Mouse (Mus musculus) right cerebral cortex, postnatal 25 days (tissue): Measurements from ENCODE around the gene Trp53bp2.

Source experiments
- DNase-seq: peaks from one replicate; pipeline ENCODE4 v3.0.0; 2022

Gene Trp53bp2

DNA sequence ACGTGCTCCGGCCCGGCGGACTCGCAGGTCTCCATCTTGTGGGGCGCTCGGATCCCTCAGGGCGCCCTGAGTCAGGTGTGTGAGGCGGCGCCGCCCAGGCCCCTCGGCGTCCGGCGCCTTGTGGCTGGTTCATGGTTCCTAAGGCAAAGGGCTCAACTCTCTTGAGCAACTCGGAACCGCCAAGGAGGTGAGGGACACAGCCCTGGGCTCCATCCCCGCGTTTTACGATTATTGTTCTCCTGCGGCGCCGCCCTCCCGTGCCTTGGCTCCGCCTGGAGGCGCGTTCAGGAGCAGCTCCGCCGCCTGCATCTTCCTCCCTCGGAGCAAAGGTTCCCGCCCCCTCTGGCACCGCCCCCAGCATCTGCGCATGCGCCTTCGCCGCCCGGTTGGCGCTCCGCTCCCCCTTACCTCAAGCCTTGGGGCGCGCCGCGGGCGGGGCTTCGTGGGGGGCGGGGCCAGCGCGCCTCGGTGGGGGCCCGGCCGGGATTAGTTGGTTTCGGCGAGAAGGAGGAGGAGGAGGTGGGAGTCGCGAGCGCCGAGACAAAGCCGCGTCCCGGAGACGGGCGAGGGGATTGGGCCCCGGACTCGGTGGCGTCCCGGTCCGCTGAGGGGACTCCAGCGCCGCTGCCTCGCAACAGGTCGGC is at the start of gene Trp53bp2:
TSS of gene Trp53bp2 (plus strand) at position 489 of the 644 bp plus-strand sequence.
- peak; percentile 99 for DNase-seq

DNA sequence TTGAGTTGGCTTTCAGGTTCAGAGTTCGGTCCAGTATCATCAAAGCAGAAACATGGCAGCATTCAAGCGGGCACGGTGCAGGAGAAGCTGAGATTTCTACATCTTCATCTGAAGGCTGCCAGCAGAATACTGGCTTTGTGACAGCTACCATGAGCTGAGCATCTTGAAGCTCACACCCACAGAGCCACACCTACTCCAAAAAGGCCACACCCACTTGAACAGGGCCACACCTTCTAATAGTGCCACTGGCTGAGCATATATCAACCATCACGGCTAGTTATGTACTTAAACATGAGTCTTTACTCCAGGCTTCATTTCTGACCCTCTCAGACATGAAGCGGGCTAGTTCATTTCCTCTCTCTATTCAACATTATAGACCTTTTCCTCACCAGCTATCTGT is 46.3 kb upstream of the Trp53bp2 start:
- no peak for DNase-seq

DNA sequence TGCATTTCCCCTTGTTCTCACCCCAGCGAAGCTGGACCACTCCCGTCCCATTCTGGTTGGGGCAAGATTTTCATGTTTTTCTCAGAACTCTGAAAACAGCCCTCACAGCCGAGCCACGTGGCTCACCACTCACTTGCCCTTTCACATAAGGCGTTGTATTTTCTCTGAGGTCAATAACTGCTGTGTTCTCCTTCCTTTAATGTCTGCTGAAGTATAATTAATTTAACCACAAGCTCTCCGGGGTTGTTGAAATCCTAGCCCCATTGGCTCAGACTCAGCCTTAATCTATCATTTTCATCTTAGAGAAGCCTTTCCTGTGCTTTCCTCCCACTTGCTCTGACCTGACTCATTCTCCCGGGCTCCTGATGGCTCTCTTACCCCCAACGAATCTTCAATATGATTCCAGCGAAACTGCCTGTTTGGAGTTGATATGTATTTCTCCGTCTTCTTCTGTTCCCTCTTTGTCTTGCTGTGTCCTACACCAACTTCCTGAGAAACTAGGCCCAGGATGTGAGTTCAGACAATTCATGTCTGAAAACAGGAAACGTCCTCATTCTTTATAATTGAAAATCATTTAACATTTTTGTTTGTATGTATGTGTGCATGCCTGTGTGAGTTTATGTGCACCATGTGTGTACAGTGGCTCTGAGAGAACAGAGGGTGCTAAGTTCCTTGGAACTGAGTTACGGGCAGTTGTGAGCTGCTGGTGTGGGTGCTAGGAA is 45.1 kb upstream of the Trp53bp2 start:
- DNase-seq, result no peak

DNA sequence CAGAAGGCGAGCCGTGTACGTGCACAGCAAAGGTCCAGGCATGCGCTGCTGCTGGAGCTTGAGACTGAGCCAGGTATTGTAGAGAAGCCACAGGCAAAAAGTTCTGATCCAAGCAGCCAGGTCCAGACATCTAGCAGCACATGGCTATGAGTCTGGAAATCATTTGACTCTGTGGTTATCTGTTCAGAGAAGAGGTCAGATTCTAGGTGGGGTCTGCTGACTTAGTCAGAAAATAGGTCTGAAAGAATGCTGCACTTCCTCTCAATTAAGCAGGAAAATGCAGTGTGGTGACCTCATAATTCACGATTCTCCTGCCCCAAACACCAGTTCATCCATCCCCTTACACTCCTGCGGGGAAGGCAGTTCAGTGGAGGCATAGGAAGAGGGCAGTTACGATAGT is 40.7 kb upstream of the Trp53bp2 start:
- no peak for DNase-seq

DNA sequence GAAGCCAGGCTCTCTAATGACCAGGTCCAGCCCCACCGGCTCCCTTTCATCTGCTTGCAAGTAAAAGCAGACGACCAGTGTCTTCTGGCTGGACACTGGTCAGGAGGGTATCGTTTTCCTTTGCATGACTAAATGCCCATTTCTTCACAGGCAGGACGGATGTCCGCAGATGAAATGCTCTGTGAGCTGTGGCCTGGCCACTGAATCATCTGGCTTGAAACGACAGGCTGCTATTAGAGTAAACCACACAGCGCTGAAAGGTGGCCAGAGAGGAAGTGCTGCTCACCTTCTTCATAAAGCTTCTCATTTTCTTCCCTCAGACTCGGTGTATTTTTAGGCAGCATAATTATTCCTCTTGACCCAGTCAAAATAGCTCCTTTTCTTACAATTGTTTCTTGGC is 40.2 kb upstream of the Trp53bp2 start:
- no peak for DNase-seq

DNA sequence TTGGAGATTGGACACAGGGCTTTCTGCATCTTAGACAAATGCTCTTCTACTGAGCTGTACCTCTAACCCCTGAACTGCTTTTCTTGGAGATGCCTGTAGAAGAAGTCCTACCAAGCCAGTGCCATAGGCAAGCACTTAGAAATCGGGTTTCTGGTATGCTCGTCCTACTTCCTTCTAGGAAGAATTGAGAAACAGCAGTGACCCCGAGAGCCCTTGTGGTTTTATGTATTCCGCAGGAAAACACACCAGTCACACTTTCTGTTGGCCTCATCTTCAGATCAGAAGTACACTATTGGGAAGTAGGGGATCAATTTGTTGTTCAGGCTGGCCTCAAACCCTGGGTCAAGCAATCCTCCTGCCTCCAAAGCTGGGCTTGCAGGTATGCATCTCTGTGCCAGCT is 39.5 kb upstream of the Trp53bp2 start:
- no peak for DNase-seq

DNA sequence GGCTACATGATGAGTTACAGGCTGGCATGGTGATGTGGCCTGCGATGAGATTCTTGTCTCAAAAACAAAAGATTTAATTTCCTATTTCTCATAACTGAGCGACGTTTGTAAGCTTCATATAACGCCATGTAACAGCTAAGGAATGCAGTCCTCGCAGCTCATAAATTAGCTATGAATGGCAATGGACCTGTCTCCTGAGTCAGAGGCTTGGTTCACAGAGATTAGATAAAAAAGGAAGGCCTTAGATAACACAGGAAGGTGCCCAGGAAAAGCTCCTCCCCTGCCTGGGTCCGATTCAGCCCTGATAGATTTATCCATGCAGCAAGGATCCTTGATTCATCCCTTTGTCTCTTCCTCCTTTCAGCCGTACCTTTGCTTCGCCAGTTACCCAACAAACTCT is 37.1 kb upstream of the Trp53bp2 start:
- DNase-seq, result no peak

DNA sequence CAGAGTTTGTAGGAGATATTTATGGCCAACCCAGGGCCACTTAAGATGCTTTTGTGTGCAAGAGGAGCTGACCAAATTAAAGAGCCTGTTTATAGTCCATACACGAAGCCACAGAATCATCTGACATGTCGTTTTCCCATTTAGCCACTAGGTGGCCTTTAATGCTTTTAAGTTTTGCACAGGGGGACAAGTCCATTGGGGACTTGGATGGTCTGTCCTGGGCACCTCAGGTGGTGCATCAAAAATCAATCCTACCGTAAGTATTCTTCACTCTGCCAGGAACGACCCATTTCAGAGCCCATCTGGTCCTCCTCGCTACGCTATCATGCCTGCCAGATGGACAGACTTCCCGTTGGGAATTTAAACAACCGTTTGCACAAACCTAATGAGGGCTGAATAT is 32.8 kb upstream of the Trp53bp2 start:
- no peak for DNase-seq

DNA sequence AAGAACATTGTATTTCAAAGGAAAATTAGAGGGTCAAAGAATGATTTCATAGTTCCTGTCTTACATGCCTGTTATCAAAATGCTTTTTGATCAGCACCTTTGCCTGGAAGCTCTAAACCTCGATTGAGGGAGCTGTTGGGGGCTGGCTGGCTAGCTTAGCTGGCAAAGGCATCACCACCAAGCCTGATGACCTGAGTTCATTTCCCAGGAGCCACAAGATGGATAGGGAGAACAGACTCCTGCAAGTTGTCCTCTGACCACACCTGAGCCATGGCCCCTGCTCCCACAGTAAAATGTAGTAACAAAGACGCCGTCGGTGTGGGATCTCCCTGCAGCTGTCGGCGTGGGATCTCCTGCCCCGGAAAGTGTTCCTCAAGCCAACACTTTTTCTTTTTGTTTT is 32.1 kb upstream of the Trp53bp2 start:
- DNase-seq, result no peak

DNA sequence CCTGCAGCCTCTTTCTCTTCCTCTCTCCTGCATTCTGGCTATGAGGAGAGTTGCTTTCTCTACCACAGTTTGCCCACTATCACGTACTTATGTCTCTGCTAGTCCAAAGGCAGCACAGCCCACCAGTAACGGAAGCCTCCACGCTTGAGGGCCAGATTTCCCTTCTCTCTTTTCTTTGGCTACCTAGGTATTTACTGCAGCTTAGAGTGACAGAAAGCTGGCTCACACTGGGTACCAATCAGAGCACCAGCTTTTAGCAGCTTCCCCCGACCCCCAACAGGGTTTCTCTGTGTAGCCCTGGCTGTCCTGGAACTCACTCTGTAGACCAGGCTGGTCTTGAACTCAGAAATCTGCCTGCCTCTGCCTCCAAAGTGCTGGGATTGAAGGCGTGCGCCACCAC is 31.5 kb upstream of the Trp53bp2 start:
- no peak for DNase-seq

DNA sequence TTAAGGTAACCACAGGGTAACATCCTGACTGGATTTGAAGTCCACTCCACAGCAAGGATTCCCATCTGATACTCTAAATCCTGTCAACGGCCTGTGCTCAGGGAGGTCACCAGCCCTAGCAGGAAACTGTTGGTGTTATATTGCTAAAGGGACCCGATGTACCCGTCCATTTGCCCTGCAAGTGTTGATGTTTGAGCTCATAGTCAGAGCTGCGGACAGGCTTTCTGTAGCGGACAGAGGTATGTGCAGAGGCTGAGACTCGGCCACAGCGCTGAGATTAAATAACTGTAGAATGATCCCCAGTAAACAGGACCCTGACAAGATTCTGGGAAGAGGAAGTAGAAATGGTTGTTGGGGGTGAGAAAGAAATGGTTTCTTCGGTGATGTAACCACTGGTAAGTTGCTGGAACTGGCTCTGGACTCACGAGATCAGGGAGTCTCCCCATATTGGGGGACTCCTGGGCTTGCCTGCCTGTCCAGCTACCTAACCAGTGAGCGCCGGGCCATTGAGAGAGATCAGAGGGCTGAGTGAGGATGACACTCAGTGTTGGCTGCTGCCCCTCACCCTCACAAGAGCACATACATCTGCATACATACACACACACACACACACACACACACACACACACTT is 30.7 kb upstream of the Trp53bp2 start:
- no peak for DNase-seq

DNA sequence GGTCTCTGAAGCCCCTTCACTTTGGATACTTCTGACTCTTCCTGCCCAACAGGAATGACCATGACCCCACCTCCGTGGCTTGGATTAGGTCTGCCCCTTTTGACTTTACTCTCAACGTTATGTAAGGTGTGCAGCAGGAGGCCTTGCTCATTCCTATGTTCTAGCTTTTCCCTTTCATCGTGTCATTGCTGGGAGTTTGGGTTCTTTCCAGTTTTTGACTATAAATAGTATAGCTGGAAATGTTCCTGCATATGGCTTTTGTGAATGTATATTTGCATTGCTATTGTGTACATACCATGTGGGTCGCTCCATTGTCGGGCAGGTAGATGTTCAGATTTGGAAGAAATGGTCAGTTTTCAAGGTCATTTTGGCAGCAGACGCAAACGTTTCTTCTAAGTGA is 30.1 kb upstream of the Trp53bp2 start:
- DNase-seq, result no peak

DNA sequence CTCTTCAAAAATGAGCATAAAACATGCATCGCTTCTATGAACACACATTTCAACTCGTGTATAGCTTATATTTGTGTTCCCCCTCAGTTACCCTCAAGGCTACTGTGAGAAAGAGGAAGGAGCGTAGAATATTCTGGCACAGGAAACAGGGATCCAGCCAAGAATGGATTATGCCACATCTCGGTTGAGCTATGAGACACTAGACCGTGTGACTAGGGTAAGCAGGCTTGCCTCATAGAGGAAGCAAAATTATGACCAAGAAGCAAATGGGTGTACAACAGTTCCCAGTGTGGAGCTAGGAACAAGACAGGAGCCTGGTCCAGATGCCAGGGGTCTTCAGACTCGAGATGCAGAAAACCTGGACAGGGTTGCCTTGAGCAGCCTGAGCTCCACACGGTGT is 28.3 kb upstream of the Trp53bp2 start:
- DNase-seq, result no peak

DNA sequence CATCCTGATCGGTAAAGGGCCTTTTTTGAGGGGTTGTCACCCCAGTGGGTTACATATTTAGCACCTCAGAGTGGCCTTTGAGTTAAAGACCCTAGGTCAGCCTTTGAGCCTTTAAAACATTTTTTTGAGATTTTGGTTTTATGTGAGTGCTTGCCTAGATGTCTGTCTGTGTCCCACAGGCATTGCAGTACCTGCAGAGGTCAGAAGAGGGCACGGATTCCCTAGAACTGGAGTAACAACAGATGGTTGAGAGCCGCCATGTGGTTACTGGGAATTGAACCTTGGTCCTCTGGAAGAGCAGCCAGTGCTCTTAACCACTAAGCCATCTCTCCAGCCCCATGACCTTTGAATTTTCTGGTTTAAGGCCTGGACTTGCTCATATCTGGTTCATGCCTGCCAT is 27.6 kb upstream of the Trp53bp2 start:
- DNase-seq, result no peak

DNA sequence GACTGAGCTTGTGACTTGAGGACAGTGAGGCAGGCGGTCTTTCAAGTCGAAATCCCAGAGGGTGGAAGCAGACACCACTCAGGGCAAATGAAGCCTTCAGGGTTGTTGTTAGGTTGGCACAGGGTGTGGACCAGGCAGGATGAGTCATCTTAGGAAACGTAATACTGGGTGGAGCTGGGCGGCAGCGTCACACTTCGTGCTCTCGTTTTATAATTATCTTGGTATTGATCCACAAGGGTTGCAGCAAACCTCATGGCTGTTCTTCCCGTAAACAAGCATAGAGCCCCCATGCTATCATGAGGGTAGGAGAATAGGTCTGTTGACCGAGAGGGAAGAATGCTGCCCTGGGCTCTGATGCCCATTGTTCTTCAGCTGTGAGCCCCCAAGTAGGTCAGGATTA is 25.9 kb upstream of the Trp53bp2 start:
- DNase-seq, result no peak

DNA sequence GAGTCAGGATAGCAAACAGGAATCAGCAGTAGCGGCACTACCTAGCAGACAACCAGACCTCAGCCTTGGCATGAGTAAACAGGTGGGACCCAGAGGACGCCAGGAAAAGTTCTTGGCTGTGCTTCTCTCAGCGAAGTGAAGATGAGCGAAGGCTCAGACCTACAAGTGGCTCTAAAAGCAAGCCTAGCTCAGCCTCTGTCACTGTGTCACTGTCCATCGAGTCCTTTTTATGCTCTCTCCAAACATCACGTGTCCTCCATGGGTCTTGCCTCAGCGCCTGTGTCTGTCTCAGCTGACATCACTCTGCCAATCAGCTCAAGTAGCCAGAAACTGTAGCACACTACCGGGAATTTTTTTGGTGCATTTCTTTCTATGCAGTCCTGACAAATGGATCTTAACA is 22.5 kb upstream of the Trp53bp2 start:
- DNase-seq, result no peak

DNA sequence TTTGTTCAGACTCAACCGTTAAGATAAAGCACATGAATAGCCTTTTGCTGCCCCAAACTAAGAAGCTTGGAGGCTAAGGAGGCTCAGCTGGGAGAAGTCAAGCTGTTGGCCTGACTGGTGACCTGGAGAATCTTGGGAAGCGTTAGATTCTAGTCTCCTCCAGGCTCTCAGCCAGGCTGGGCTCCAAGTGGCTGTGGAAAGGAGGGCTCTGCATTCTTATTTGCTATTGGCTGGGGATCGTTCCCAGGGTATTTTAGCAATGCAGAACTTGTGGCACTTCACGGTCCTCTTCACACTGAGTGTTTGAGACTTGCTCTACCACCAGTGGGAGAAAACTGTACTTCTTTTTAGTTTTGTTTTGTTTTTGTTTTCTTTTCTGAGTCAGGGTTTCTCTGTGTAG is 20.2 kb upstream of the Trp53bp2 start:
- DNase-seq, result no peak

DNA sequence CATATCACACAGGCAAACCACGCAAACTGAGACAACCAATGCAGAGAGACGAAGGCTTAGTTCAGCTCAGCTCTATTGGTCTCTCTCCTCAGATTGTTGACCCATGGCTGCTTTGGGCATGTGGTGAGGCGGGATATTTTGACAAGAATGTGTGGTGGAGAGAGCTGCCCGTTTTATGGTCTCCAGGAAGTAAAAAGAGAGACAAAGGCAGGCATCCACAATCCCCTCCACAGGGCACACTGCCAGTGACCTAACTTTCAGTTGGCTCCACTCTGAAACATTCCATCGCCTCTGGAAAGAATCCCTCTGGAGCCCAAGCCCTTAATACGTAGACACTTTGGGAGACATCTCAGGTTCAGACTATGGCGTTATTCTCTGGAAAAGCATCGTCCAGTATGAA is 10.8 kb upstream of the Trp53bp2 start:
- DNase-seq, result no peak

DNA sequence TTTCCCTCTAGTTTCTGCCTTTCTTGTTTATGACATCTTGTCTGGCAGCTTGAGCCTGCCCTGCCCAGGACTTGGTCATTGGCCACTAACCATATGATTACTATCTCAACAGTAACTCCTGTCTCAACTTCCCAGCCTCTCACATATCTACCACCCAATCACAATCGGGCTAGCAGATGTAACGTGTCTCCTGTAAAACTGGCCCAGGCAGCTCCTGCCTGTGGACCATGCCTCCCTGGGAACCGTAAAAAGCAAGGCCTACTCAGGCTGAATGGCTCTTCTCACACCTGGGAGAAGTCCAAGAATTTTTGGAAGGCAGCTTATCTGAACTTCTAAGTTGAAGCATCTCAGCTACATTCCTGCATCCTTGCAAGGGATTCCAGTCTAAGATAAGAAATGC is 10.2 kb upstream of the Trp53bp2 start:
- no peak for DNase-seq

DNA sequence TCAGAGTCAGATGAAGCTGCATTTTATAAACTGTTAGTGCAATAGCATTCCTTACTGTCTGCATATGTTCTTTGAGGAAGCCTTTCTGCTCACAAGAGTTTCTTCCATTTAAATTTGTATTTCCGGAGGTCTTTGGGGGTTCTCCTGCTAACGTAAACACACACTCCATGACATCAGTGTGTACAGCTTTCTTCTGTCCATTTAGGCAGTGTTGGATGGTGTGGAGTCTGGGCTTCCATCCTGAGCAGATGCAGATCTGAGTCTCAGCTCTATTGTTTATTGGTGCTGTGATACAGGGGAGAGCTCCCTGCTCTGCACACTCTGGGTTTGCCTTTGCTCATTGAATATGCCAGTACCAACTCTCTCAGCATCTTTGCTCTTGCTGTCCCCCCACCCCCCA is 9.8 kb upstream of the Trp53bp2 start:
- no peak for DNase-seq

DNA sequence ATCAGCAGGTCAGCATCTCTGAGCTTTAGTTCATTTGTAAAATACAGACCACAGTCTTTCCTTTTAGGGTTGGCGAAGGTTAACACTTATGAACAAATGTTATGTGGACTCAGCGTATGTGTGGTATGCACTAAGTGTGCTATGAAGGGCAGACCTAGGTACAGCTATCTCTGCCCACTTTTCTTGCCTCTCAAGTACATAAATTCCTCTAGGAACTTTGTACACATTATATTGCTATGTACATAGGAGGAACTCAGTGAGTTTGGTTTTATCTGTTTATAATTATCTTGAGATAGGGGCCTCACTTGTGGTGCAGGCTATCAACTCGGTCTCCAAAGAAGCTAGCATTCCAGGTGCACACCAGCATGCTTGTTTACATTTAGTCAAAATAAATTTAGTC is 9.1 kb upstream of the Trp53bp2 start:
- DNase-seq, result no peak

DNA sequence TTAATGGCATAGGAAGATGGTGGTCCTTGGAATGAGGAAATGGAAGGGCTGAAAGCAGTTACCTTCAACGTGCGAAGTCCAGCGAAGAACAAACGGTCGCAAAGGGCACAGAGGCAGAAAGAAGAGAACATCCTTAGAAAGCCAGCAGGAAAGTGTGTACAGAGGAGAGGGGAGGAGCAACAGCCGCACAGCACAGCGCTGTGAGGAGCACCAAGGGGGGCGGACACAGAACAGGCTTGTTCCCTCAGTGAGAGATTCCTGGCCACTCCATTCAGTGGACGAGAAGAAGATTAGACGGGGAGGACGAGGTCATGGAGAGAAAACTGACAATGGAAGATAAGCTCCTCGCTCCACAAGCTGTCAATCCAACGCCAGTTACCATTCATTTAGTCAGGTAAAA is 5.9 kb upstream of the Trp53bp2 start:
- no peak for DNase-seq

DNA sequence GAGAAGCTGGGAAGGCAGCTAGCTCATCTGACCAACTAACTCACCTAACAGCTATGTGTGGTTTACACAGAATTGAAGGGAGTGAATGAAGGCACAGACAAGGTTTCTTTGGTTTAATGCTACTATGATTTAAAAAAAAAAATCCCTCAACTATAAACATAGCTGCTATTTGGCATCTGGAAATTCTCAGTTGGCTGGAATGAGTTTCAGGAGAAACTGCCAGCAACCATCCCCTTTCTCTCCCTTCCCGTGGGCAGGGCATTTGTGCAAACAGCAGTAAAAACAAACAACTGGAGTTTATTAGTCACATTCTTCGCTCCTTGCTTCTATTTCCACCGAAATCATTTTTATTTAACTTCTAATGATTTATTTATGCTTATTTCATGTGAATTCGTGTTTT is 2.4 kb upstream of the Trp53bp2 start:
- no peak for DNase-seq

DNA sequence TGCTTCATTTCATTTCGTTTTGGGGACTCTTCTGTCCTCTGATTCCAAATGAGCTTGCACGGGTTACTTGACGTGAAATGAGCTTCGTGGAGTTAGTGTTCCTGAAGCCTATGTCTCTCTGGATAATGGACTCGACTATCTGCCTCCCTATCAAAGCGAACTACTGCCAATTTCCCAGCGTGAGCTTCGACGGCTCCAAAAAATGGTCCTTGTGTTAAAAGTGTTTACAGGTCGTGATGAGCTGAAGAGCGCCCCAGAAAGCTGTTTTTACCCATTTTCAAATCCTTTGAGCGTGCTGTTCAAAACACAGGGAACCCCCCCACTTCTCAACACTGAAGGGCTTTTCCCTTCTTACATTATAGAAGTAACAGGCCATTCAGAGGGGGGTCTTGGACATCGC is 729 bp upstream of the Trp53bp2 start:
- no peak for DNase-seq
